Mouse (Mus musculus) forebrain, embryonic 12.5 days (tissue): ENCODE results near the gene Prl4a1. TPM values are rescaled to one million over a fixed set of nuclear protein-coding genes. Genes with fewer than 3 reads are reported as not detected.
"Not testable (repeated sequence)": the region's sequence is repeated elsewhere in the genome, so short reads cannot be mapped to it uniquely, and the experiment has no call there.

Experiments
- ATAC-seq: fragments of 200-750 bp; cut with Nextera tagmentation; 2 replicates; pipeline ENCODE4 v1.8.0; 2017; ENCODE audit warnings: moderate TSS enrichment; ENCODE audit not compliant: low FRiP score
- H3K27ac ChIP-seq: fragments of 300-500 bp; sonication (generic); 2 replicates; pipeline ENCODE4 v1.5.1; 2016; ENCODE audit warnings: mild to moderate bottlenecking
- H3K27me3 ChIP-seq: fragments of 300-500 bp; sonication (generic); 2 replicates; pipeline ENCODE4 v1.6.1; 2016; ENCODE audit warnings: mild to moderate bottlenecking
- H3K36me3 ChIP-seq: fragments of 300-500 bp; sonication (generic); replicated peaks from 2 replicates; pipeline ENCODE4 v1.6.1; 2016; ENCODE audit warnings: mild to moderate bottlenecking
- H3K4me1 ChIP-seq: fragments of 300-500 bp; sonication (generic); 2 replicates; pipeline ENCODE4 v1.6.1; 2016
- H3K4me2 ChIP-seq: fragments of 300-500 bp; sonication (generic); 2 replicates; pipeline ENCODE4 v1.6.1; 2016; ENCODE audit warnings: mild to moderate bottlenecking, moderate library complexity
- H3K4me3 ChIP-seq: fragments of 300-500 bp; sonication (generic); replicated peaks from 2 replicates; pipeline ENCODE4 v1.5.1; 2016; ENCODE audit warnings: mild to moderate bottlenecking
- H3K9ac ChIP-seq: fragments of 300-500 bp; sonication (generic); 2 replicates; pipeline ENCODE4 v1.6.1; 2016; ENCODE audit warnings: mild to moderate bottlenecking
- H3K9me3 ChIP-seq: fragments of 300-500 bp; sonication (generic); 2 replicates; pipeline ENCODE4 v1.6.1; 2016
- WGBS: fragments of 180-500 bp; shearing (Covaris S2); methylation state at CpG from one replicate; pipeline ENCODE4 v1.1.7; 2016; 5-methylcytosine and 5-hydroxymethylcytosine counted together
- polyA plus RNA-seq: library from polyadenylated mRNA; unstranded; fragments of >200 nt; fragmentation: Nextera tagmentation; extraction: Ambion mirVana; gene quantifications from 2 replicates; pipeline ENCODE4 v1.2.1, GENCODE M21; 2016

The Prl4a1 gene
- polyA plus RNA-seq: not detected in 2 replicates

DNA sequence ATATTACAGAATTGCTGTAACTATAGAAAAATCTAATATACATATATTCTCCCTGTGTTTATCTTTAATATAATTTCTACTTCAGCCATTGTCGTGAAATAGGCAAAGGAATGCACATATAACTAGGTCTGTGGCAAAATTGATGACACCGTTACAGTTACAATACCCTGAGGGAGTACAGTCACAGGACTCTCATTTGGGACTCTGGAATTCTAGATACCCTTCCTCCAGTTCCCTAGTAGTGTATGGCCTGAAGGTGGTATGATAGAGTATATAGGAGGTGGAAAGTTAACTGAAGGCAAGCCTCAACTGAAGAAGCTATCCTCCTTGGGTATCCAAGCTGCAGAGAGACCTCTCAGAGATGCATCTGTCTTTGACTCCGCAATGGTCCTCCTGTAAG lies at the start of gene Prl4a1:
TSS of gene Prl4a1 (plus strand) at position 301 of the 400 bp plus-strand sequence.
- H3K27me3 ChIP-seq: no peaks in the 10 kb centered on the region
- no peak within 1 kb of the TSS for H3K27ac ChIP-seq
- WGBS: 97% methylated on average over 3 of the region's 3 CpGs
- H3K9me3 ChIP-seq: no peaks in the 10 kb centered on the region
- no peak for ATAC-seq
- H3K4me1 ChIP-seq: no peaks in the 10 kb centered on the region
- no peaks in the 10 kb centered on the region for H3K36me3 ChIP-seq
- H3K9ac ChIP-seq: no peak within 1 kb of the TSS
- no peak within 1 kb of the TSS for H3K4me3 ChIP-seq
- H3K4me2 ChIP-seq: no peak within 1 kb of the TSS

DNA sequence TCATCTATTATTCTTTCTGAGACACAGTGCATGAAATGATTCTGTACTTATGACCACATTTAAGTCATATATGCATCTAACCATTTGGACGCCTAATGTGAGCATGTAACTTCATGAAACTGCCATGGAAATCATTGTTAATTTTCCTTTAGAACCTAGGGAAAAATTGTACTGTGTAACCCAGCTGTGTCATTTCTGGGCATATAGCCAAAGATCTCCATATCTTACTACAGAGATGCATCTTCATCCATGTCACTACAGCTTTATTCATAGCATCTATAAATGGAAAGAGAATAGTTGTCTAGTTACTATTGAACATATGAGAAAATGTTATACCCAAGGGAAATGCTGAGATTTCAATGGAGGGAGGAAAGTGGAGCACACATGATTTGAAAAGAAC lies 43.1 kb upstream of the Prl4a1 start:
- H3K4me2 ChIP-seq: no peak overlapping the region
- WGBS: 85% methylated on average over 1 of the region's 1 CpGs
- no peaks in the 10 kb centered on the region for H3K27me3 ChIP-seq
- H3K4me3 ChIP-seq: no peak overlapping the region
- H3K4me1 ChIP-seq: no peaks in the 10 kb centered on the region
- no peaks in the 10 kb centered on the region for H3K36me3 ChIP-seq
- no peaks in the 10 kb centered on the region for H3K9me3 ChIP-seq
- no peak overlapping the region for H3K27ac ChIP-seq
- ATAC-seq: no peak
- no peak overlapping the region for H3K9ac ChIP-seq

DNA sequence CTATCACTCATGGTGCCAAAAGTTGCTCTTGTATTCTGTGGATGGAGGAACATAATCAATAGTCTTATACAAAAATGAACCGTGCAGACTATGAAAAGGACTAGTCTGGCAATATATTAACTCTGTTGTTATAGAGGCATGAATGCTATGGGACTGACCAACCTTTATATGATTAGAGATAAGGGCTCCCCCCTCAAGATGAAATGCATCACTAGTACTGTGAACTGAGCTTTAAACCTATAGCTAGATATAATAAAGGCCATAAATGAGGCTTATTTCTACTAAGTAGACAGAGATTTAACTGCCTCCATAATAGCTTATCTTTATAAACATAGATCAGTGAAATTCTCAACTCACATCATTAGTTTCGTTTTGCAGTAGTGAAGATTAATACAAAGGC lies 41.7 kb upstream of the Prl4a1 start:
- H3K36me3 ChIP-seq, ATAC-seq: not testable (repeated sequence)
- 79% methylated on average over 2 of the region's 2 CpGs for WGBS

DNA sequence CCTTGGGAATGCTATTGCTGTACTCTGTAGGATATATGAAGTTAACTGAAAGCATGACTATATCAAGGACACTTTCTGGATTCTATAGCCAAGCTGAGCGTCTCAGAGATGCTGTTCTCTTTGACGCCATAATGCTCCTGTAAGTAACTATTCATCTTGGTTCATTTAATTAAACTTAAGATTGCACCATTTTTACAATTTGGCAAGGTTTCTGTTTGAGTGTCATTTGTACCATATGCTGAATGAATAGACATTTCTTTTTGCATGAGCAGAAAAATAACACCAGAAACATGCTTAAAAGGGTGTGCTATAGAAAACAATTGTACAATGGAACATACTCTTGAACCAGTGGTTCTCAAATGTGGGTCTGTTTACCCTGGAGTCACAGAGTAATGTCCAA lies 38.4 kb upstream of the Prl4a1 start:
- Histone ChIP-seq H3K9ac (no peak overlapping the region), H3K4me3 (no peak overlapping the region), H3K4me2 (no peak overlapping the region), H3K27ac (no peak overlapping the region), H3K4me1 (no peaks in the 10 kb centered on the region), H3K9me3 (no peaks in the 10 kb centered on the region), H3K36me3 (no peaks in the 10 kb centered on the region), H3K27me3 (no peaks in the 10 kb centered on the region)
- 91% methylated on average over 2 of the region's 2 CpGs for WGBS
- no peak for ATAC-seq

More for the DNA sequence above, 41.7 kb upstream of the Prl4a1 start:
- not testable (repeated sequence) for H3K27me3 ChIP-seq, H3K27ac ChIP-seq, H3K4me1 ChIP-seq, H3K4me3 ChIP-seq, H3K9ac ChIP-seq, H3K9me3 ChIP-seq, H3K4me2 ChIP-seq

DNA sequence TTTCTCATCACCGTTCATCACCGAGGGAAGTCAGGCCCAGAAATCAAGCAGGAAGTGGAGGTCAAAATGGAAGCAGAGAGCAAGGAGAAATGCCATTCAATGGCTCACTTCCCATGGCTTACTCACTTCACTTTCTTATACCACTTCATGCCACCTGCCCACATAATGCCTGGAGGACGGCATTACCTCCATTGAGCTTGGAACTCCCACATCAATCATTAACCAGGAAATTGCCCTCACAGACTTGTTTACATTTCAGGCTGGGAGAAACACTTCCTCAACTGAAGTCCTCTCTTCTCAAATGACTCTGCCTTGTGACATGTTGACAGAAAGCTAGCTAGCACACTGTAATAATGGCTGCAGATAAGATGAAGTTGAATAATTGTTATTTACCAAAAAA lies 19.5 kb upstream of the Prl4a1 start:
- ATAC-seq, H3K9me3 ChIP-seq, H3K9ac ChIP-seq, H3K36me3 ChIP-seq, H3K4me1 ChIP-seq, H3K27me3 ChIP-seq, H3K4me3 ChIP-seq, H3K27ac ChIP-seq, H3K4me2 ChIP-seq: not testable (repeated sequence)
- WGBS: 87% methylated on average over 3 of the region's 3 CpGs

DNA sequence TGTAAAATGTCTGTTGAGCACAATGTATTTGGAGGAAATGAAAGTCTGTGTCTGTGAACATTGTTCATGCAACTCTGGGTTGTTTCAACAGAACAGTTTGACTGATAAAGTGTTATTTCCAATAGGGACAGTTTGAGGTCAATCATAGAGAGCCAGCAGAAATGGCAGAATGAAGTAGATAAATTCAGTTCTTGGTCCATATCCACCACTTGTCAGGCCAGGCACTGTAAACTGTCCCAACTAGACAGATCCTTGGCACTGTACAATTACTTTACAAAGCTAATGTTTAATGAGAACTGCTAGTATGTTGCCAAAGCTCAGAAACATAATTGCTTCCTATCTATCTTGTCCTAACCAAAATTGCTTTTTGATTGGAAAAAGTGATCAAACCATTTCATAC lies 13.3 kb downstream of the Prl4a1 start:
- H3K27ac ChIP-seq: no peak overlapping the region
- no peak for ATAC-seq

DNA sequence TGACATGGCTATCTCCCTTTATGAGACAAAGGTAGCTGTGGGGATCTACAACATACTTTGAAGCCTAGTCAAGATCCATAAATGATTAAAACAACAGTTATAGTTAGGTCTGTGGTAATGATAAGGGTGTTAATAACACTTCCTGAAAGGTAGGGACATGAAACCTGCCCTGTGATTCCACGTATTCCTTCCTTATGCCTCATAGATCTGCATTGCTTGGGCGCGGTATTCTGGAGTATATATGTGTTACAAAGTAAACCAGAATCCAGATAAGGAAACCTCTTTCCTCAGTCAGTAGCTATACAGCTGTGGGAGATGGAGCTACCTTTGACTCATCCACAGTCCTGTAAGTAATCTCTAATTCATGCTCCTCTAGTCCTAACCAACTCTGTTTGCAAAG lies 53.3 kb downstream of the Prl4a1 start:
- Histone ChIP-seq H3K4me2 (no peak overlapping the region), H3K27ac (no peak overlapping the region), H3K36me3 (no peaks in the 10 kb centered on the region), H3K4me3 (no peak overlapping the region), H3K9me3 (no peaks in the 10 kb centered on the region), H3K4me1 (no peaks in the 10 kb centered on the region), H3K9ac (no peak overlapping the region), H3K27me3 (no peaks in the 10 kb centered on the region)
- no peak for ATAC-seq
- WGBS: 95% methylated on average over 3 of the region's 3 CpGs

More for the DNA sequence above, 13.3 kb downstream of the Prl4a1 start:
- no peak overlapping the region for H3K4me2 ChIP-seq
- no peaks in the 10 kb centered on the region for H3K4me1 ChIP-seq
- H3K4me3 ChIP-seq: no peak overlapping the region
- H3K36me3 ChIP-seq: no peaks in the 10 kb centered on the region
- H3K27me3 ChIP-seq: no peaks in the 10 kb centered on the region
- H3K9me3 ChIP-seq: no peaks in the 10 kb centered on the region
- H3K9ac ChIP-seq: no peak overlapping the region

Other genes starting within 250 kb of the Prl4a1 start
- not detected in 2 replicates for gene Prl7c1, start 235.4 kb upstream of the Prl4a1 start, polyA plus RNA-seq
- gene Prl2a1, start 214.6 kb upstream of the Prl4a1 start, polyA plus RNA-seq: not detected in 2 replicates
- gene Prl2c1, start 166.9 kb upstream of the Prl4a1 start, polyA plus RNA-seq: not detected in 2 replicates
- gene Prl5a1, start 126.3 kb downstream of the Prl4a1 start, polyA plus RNA-seq: not detected in 2 replicates
- gene Gm11361, start 241.3 kb downstream of the Prl4a1 start, polyA plus RNA-seq: 0.68 and 1.7 TPM in 2 replicates